Mouse (Mus musculus): ENCODE measurements around the gene Zfp654. TPM values are rescaled to one million over a fixed set of nuclear protein-coding genes. Genes with fewer than 3 reads are reported as not detected.

Zfp654 gene
- 5.0 and 9.2 TPM in 2 replicates for polyA plus RNA-seq (2012; rRNA removed)

GRCm38 (mm10) chr16:64851563-64852362 is at the start of gene Zfp654, which contains the start of gene Cggbp1:
Gene Zfp654, minus strand, starts transcription at chr16:64851652.
Gene Cggbp1, plus strand, starts transcription at chr16:64851996.

GRCm38 (mm10) chr16:64770521-64771430 is 80.7 kb downstream of the Zfp654 start, which contains the start of gene 4930453N24Rik:
Gene 4930453N24Rik, minus strand, starts transcription at chr16:64771161.

Other genes with a start within 250 kb of the Zfp654 start
- gene Csnka2ip, start 249.2 kb downstream of the Zfp654 start, polyA plus RNA-seq (2012; rRNA removed), result not detected in 2 replicates
- 18.7 and 25.6 TPM in 2 replicates for gene 4930453N24Rik, start 80.5 kb downstream of the Zfp654 start, polyA plus RNA-seq (2012; rRNA removed)
- gene Cggbp1, start 344 bp upstream of the Zfp654 start, polyA plus RNA-seq (2012; rRNA removed), result 63.0 and 69.2 TPM in 2 replicates

Measured in central nervous system, embryonic 11.5 days (tissue).